In genomic region chr8:72162821-72163220, GRCm38 (mm10) we compare ENCODE assay signal across 10 mouse cellular contexts. TPM values are rescaled to one million over a fixed set of nuclear protein-coding genes. Genes with fewer than 3 reads are reported as not detected.
A peak's percentile ranks its signal among the peaks of the same experiment; 100 is the strongest.
DNase-seq lines count a peak whose midpoint lies in the region; ATAC-seq and TF ChIP-seq lines count a peak whose summit lies in the region.
"Had no signal": no experiment of that assay in that cellular context is flagged by ENCODE, and none has a peak within 500 bp of the region (broad histone marks: within the 10 kb centered on the region; RNA-seq: fewer than 3 reads in every experiment).

No protein-coding gene starts in this region.

- TF ChIP-seq CTCF in hindbrain, postnatal 0 days (IDR thresholded peaks at IDR 0.05; ENCODE audit: low read depth) = no peak

- H3K27me3 ChIP-seq in hindbrain, postnatal 0 days (ENCODE audit: insufficient read depth, low read length) = no peaks in the 10 kb centered on the region
- no peaks in the 10 kb centered on the region for H3K27me3 ChIP-seq in hindbrain, embryonic 16.5 days (replicated peaks; ENCODE audit: control insufficient read depth, insufficient read depth, low read length)
- no peaks in the 10 kb centered on the region for H3K27me3 ChIP-seq in intestine, embryonic 16.5 days (replicated peaks; ENCODE audit: control insufficient read depth, insufficient read depth, low read length)
- H3K27me3 ChIP-seq in neural tube, embryonic 15.5 days (replicated peaks) = no peaks in the 10 kb centered on the region
- H3K27me3 ChIP-seq: heart, embryonic 12.5 days had no signal

- no peaks in the 10 kb centered on the region for H3K9me3 ChIP-seq in hindbrain, postnatal 0 days (ENCODE audit: low read length)
- no peaks in the 10 kb centered on the region for H3K9me3 ChIP-seq in hindbrain, embryonic 16.5 days (ENCODE audit: control insufficient read depth, low read length)
- H3K9me3 ChIP-seq in intestine, embryonic 16.5 days (ENCODE audit: control insufficient read depth, low read length) = no peaks in the 10 kb centered on the region; the same call in 1 of the 2 replicates
- H3K9me3 ChIP-seq in neural tube, embryonic 15.5 days (replicated peaks) = no peaks in the 10 kb centered on the region
- H3K9me3 ChIP-seq: heart, embryonic 12.5 days had no signal

- no peak overlapping the region for H3K27ac ChIP-seq in hindbrain, postnatal 0 days
- H3K27ac ChIP-seq in hindbrain, embryonic 16.5 days (ENCODE audit: low read depth, low read length) = no peak overlapping the region
- H3K27ac ChIP-seq in intestine, embryonic 16.5 days (ENCODE audit: low read length) = no peak overlapping the region
- no peak overlapping the region for H3K27ac ChIP-seq in neural tube, embryonic 15.5 days (replicated peaks)

- no peak for DNase-seq in hindbrain, postnatal 0 days (ENCODE audit: low spot score)
- peak; percentile 55 for DNase-seq in T-cell, adult 2 months (ENCODE audit: low spot score)
- DNase-seq in gastrocnemius, adult 8-10 months (ENCODE audit: low spot score in 2 of 2) = no peak
- DNase-seq in adrenal gland, adult 18-20 months (ENCODE audit: low spot score in 2 of 2) = no peak
- DNase-seq in layer of hippocampus, adult 18-20 months (ENCODE audit: low spot score in 2 of 2) = no peak

- no peak overlapping the region for H3K9ac ChIP-seq in hindbrain, postnatal 0 days (replicated peaks; ENCODE audit: low read length)
- no peak overlapping the region for H3K9ac ChIP-seq in hindbrain, embryonic 16.5 days (ENCODE audit: low read depth, low read length)
- peak overlapping the region; percentile 79; the same call in 1 of the 2 replicates for H3K9ac ChIP-seq in intestine, embryonic 16.5 days (ENCODE audit: low read depth, low read length)
- no peak overlapping the region for H3K9ac ChIP-seq in neural tube, embryonic 15.5 days (replicated peaks)
- H3K9ac ChIP-seq: heart, embryonic 12.5 days had no signal

- no peaks in the 10 kb centered on the region for H3K36me3 ChIP-seq in hindbrain, postnatal 0 days (ENCODE audit: insufficient read depth, low read length)
- no peaks in the 10 kb centered on the region for H3K36me3 ChIP-seq in hindbrain, embryonic 16.5 days (ENCODE audit: control insufficient read depth, insufficient read depth, low read length)
- H3K36me3 ChIP-seq in intestine, embryonic 16.5 days (ENCODE audit: control insufficient read depth, insufficient read depth, low read length) = peaks cover 6% of the 10 kb centered on the region; the same call in 1 of the 2 replicates
- no peaks in the 10 kb centered on the region for H3K36me3 ChIP-seq in neural tube, embryonic 15.5 days

- H3K4me3 ChIP-seq in hindbrain, postnatal 0 days (ENCODE audit: low read length) = no peak overlapping the region
- H3K4me3 ChIP-seq in hindbrain, embryonic 16.5 days (ENCODE audit: low read length) = no peak overlapping the region
- peak overlapping the region; percentile 56; the same call in 1 of the 2 replicates for H3K4me3 ChIP-seq in intestine, embryonic 16.5 days (ENCODE audit: low read length)
- peak overlapping the region; percentile 90; the same call in 1 of the 2 replicates for H3K4me3 ChIP-seq in neural tube, embryonic 15.5 days (replicated peaks)

- H3K4me2 ChIP-seq in hindbrain, postnatal 0 days (ENCODE audit: low read depth, low read length) = peak overlapping the region; percentile 92; the same call in 1 of the 2 replicates
- H3K4me2 ChIP-seq in hindbrain, embryonic 16.5 days (ENCODE audit: low read length) = no peak overlapping the region; the same call in 1 of the 2 replicates
- peak overlapping the region; percentile 69 for H3K4me2 ChIP-seq in intestine, embryonic 16.5 days (ENCODE audit: low read depth, low read length)
- H3K4me2 ChIP-seq in neural tube, embryonic 15.5 days = peak overlapping the region; percentile 65

- ATAC-seq in hindbrain, postnatal 0 days = no peak
- no peak for ATAC-seq in hindbrain, embryonic 16.5 days
- no peak for ATAC-seq in intestine, embryonic 16.5 days
- no peak for ATAC-seq in neural tube, embryonic 15.5 days (ENCODE audit: low FRiP score)

- H3K4me1 ChIP-seq in hindbrain, postnatal 0 days (ENCODE audit: insufficient read depth, low read length) = peaks cover 13% of the 10 kb centered on the region
- H3K4me1 ChIP-seq in hindbrain, embryonic 16.5 days (ENCODE audit: control insufficient read depth, insufficient read depth, low read depth, low read length) = peaks cover 19% of the 10 kb centered on the region
- H3K4me1 ChIP-seq in intestine, embryonic 16.5 days (ENCODE audit: control insufficient read depth, insufficient read depth, low read length) = peaks cover 19% of the 10 kb centered on the region
- H3K4me1 ChIP-seq in neural tube, embryonic 15.5 days = peaks cover 33% of the 10 kb centered on the region

RNA-seq across cellular contexts. Expression of gene Rab8a, which starts 1.8 kb away (rescaled TPM):
- 26.6 and 29.5 TPM in 2 replicates for total RNA-seq in hindbrain, postnatal 0 days (2014; rRNA removed)
- 64.8 and 71.5 TPM in 2 replicates for polyA plus RNA-seq in hindbrain, postnatal 0 days (2015; fragmentation: Nextera tagmentation; extraction: Ambion mirVana)
- 84.3 and 87.7 TPM in 2 replicates for polyA plus RNA-seq in hindbrain, embryonic 16.5 days (2015; fragmentation: Nextera tagmentation; extraction: Ambion mirVana)
- polyA plus RNA-seq in intestine, embryonic 16.5 days (2015; fragmentation: Nextera tagmentation; extraction: Ambion mirVana) = 177 and 178 TPM in 2 replicates
- 76.7 and 96.5 TPM in 2 replicates for polyA plus RNA-seq in neural tube, embryonic 15.5 days (2015; fragmentation: Nextera tagmentation; extraction: Ambion mirVana)
- total RNA-seq in gastrocnemius, adult 8-10 months (2022) = 10 to 100 TPM in 2 of 4 experiments, 1 to 10 TPM in 2; 6.3 to 14.1 (median 9.0) TPM
- total RNA-seq in adrenal gland, adult 18-20 months (2021) = 10 to 100 TPM; 51.2 to 69.1 TPM
- 10 to 100 TPM; 39.8 to 41.4 TPM for total RNA-seq in layer of hippocampus, adult 18-20 months (2021)

RNA-seq across cellular contexts. Expression of gene Hsh2d, which starts 26.6 kb away (rescaled TPM):
- not detected in 2 replicates for total RNA-seq in hindbrain, postnatal 0 days (2014; rRNA removed)
- polyA plus RNA-seq in hindbrain, postnatal 0 days (2015; fragmentation: Nextera tagmentation; extraction: Ambion mirVana) = 0.14 TPM in 1 of 2 replicates, not detected in the other
- not detected in 2 replicates for polyA plus RNA-seq in hindbrain, embryonic 16.5 days (2015; fragmentation: Nextera tagmentation; extraction: Ambion mirVana)
- 2.5 and 2.7 TPM in 2 replicates for polyA plus RNA-seq in intestine, embryonic 16.5 days (2015; fragmentation: Nextera tagmentation; extraction: Ambion mirVana)
- polyA plus RNA-seq in neural tube, embryonic 15.5 days (2015; fragmentation: Nextera tagmentation; extraction: Ambion mirVana) = 0.70 TPM in 1 of 2 replicates, not detected in the other
- not detected for total RNA-seq in gastrocnemius, adult 8-10 months (2022)
- total RNA-seq in adrenal gland, adult 18-20 months (2021) = not detected
- under 1 TPM in 1 of 2 experiments, not detected in 1; 0.25 TPM for total RNA-seq in layer of hippocampus, adult 18-20 months (2021)

RNA-seq across cellular contexts. Expression of gene Tpm4, which starts 28.0 kb away (rescaled TPM):
- total RNA-seq in hindbrain, postnatal 0 days (2014; rRNA removed) = 76.2 and 83.2 TPM in 2 replicates
- polyA plus RNA-seq in hindbrain, postnatal 0 days (2015; fragmentation: Nextera tagmentation; extraction: Ambion mirVana) = 124 and 127 TPM in 2 replicates
- 174 and 197 TPM in 2 replicates for polyA plus RNA-seq in hindbrain, embryonic 16.5 days (2015; fragmentation: Nextera tagmentation; extraction: Ambion mirVana)
- polyA plus RNA-seq in intestine, embryonic 16.5 days (2015; fragmentation: Nextera tagmentation; extraction: Ambion mirVana) = 510 and 538 TPM in 2 replicates
- 156 and 231 TPM in 2 replicates for polyA plus RNA-seq in neural tube, embryonic 15.5 days (2015; fragmentation: Nextera tagmentation; extraction: Ambion mirVana)
- total RNA-seq in gastrocnemius, adult 8-10 months (2022) = 10 to 100 TPM; 15.5 to 29.6 (median 21.3) TPM
- total RNA-seq in adrenal gland, adult 18-20 months (2021) = 100 to 1,000 TPM; 210 to 289 TPM
- total RNA-seq in layer of hippocampus, adult 18-20 months (2021) = 10 to 100 TPM; 24.9 to 26.6 TPM

RNA-seq across cellular contexts. Expression of gene Cib3, which starts 49.8 kb away (rescaled TPM):
- total RNA-seq in hindbrain, postnatal 0 days (2014; rRNA removed) = not detected in 2 replicates
- polyA plus RNA-seq in hindbrain, postnatal 0 days (2015; fragmentation: Nextera tagmentation; extraction: Ambion mirVana) = not detected in 2 replicates
- polyA plus RNA-seq in hindbrain, embryonic 16.5 days (2015; fragmentation: Nextera tagmentation; extraction: Ambion mirVana) = not detected in 2 replicates
- not detected in 2 replicates for polyA plus RNA-seq in intestine, embryonic 16.5 days (2015; fragmentation: Nextera tagmentation; extraction: Ambion mirVana)
- polyA plus RNA-seq in neural tube, embryonic 15.5 days (2015; fragmentation: Nextera tagmentation; extraction: Ambion mirVana) = not detected in 2 replicates
- total RNA-seq in gastrocnemius, adult 8-10 months (2022) = not detected
- not detected for total RNA-seq in adrenal gland, adult 18-20 months (2021)
- under 1 TPM in 1 of 2 experiments, not detected in 1; 0.47 TPM for total RNA-seq in layer of hippocampus, adult 18-20 months (2021)
- polyA plus RNA-seq: heart, embryonic 12.5 days had no signal

RNA-seq across cellular contexts. Expression of gene Gm11034, which starts 50.6 kb away (rescaled TPM):
- not detected in 2 replicates for total RNA-seq in hindbrain, postnatal 0 days (2014; rRNA removed)
- polyA plus RNA-seq in hindbrain, postnatal 0 days (2015; fragmentation: Nextera tagmentation; extraction: Ambion mirVana) = not detected in 2 replicates
- not detected in 2 replicates for polyA plus RNA-seq in hindbrain, embryonic 16.5 days (2015; fragmentation: Nextera tagmentation; extraction: Ambion mirVana)
- not detected in 2 replicates for polyA plus RNA-seq in intestine, embryonic 16.5 days (2015; fragmentation: Nextera tagmentation; extraction: Ambion mirVana)
- not detected in 2 replicates for polyA plus RNA-seq in neural tube, embryonic 15.5 days (2015; fragmentation: Nextera tagmentation; extraction: Ambion mirVana)
- total RNA-seq in gastrocnemius, adult 8-10 months (2022) = not detected
- total RNA-seq in adrenal gland, adult 18-20 months (2021) = not detected
- total RNA-seq in layer of hippocampus, adult 18-20 months (2021) = not detected
- total RNA-seq: liver, adult 2 months had no signal
- polyA plus RNA-seq: heart, embryonic 12.5 days; liver, adult 2 months had no signal

Comparison
In these comparisons a context has a peak if more than half of its experiments do, and no peak if none do; other contexts are left out.
1. H3K4me3 ChIP-seq: peak in intestine, embryonic 16.5 days (single experiment) and neural tube, embryonic 15.5 days (single experiment); none in hindbrain, postnatal 0 days (single experiment) and hindbrain, embryonic 16.5 days (single experiment).